Mouse (Mus musculus) B cell, adult 67 days (primary cell): ENCODE measurements around the gene Cyb561d2. TPM values are rescaled to one million over a fixed set of nuclear protein-coding genes. Genes with fewer than 3 reads are reported as not detected.

Source experiments
- total RNA-seq, 2 experiments: library from RNA; stranded (reverse); gene quantifications; 4 replicates each; pipeline ENCODE4 v1.2.4; 2023

Cyb561d2 gene
- total RNA-seq, result 10 to 100 TPM; 20.0 to 20.6 TPM

DNA sequence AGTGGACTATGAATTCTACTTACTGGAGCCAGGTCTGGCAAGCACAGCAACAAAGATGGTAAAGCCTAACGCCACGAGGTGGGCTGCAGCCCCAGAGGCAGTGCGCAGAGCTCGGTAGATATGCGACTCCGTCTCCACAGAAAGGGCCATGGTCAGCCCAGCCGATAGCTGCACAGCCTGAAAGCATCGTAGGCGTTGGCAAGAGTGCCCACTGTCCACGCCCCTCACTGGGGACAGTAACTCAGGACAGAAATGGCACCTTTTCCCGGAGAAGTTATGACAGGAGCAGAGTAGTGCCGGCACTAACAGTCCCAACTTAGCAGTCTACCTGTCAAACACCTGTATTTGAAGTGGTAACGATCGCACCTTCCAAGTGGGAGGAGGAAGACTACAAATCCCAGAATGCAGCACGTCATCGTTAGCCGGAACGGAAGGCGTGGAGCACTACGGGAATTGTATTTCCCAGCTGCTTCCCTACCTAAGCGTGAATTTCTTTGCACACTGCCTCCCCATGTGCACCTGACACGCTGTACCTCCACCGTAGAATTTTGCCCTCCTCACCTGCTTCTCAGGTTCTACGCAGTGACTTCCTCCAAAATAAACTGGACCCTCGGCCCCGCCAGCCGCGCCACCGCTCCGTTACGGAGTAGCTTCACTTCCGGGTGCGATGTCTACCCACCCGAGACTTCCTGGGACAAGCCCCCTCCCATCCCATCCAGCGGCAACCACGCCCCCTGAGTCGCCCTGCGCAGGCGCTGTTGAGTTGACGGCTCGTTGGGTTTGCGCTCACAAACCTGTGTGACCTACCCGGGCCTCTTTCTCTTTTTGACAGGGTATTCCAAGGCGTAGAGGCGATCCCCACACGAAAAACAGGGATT, at the start of gene Cyb561d2, which contains the start of gene Nprl2:
Gene Cyb561d2, minus strand, starts transcription at position 720 of the 878 bp plus-strand sequence.
Gene Nprl2, plus strand, starts transcription at position 753 of the 878 bp plus-strand sequence.

DNA sequence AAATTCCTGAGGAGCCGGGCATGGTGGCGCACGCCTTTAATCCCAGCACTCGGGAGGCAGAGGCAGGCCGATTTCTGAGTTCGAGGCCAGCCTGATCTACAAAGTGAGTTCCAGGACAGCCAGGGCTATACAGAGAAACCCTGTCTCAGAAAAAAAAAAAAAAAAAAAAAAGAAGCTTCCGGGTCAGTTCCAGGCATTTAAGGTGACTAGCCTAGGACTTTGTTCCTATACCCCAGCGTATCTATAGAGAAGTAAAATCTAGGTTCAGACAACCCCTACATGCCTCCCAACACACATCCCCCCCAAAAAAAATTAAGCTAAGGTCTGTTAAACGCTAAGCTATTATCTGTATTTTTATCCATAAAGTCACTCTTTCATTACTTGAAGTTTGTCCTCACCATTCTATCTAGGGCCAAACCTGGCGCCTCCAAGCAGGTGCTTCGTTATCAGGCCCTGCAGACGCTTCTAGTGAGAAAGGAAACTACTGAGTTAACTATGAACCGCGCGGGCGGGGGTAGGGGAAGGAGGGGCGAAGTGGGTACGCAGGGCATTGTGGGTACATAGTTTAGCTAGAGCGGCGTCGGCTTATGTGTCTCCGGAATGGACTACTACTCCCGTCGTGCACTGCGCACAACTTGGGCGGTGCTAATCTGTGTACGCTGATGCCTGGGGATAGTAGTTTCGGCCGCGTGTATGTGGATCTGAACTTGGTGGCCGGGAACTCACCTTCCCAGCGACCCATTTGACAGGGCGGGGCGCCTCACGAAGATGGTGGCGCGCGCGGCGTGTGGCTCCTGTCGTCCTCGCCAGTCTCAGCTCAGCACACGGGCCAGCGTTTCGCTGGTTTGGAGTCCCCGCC, 45.2 kb upstream of the Cyb561d2 start, which contains the start of gene Ifrd2:
Gene Ifrd2, plus strand, starts transcription at position 669 of the 859 bp plus-strand sequence.

DNA sequence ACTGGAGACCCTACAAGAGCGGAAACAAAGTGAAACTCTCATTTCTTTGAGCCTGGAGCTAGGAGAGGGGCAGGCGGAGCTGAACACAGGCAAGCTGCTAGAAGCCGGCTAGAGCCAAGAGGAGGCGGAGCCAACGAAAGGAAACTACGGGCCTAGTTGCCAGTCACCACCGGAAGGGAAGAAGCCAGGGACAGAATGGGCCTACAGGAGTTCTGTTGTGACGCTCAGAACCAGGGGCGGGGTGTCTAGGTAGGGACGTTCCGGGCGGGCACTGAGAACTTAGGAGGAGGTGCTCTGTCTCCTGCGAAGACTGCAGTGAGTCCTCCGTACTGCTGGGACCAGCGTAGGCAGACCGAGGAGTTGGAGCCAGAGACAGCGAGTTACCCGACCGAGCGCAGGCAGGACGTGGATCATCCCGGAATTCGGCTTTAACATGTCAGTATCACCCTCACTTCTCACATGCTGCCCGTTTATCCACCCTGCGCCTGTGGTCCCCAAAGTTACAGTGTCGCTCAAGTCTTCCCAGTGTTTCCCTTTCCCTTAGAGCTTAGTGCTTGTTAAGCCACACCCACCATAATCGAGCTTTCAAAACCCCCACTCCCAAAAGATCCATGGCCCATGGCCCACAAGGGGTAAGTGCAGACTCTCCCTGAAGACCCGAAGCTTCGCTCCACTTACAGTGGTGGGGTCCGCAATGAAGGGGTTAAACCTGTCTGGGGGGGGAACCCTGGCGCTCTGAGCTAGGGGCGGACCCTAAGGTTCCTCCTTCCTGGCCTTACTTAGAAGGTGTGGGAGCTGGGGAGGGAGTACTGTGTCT, 38.7 kb upstream of the Cyb561d2 start, which contains the start of gene Hyal3:
Gene Hyal3, plus strand, starts transcription at position 318 of the 817 bp plus-strand sequence.

DNA sequence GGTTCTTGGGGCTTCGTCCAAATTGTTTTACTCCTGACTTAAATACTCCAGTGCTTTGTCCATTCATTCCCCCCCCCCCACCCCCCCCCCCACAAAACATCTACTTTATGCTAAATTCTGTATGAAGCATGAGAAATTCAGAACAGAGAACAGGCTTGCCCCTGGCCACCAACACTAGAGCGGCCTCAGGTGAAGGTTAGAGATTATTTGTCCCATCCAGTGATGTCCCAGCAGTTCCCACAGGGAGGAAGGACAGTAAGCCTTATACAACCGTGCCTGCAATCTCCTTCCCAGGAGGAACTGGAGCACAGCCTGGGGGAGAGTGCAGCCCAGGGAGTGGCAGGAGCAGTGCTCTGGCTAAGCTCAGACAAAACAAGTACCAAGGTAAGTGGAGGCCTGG, 36.6 kb upstream of the Cyb561d2 start, which contains the start of gene Naa80:
Gene Naa80, plus strand, starts transcription at position 301 of the 400 bp plus-strand sequence.

DNA sequence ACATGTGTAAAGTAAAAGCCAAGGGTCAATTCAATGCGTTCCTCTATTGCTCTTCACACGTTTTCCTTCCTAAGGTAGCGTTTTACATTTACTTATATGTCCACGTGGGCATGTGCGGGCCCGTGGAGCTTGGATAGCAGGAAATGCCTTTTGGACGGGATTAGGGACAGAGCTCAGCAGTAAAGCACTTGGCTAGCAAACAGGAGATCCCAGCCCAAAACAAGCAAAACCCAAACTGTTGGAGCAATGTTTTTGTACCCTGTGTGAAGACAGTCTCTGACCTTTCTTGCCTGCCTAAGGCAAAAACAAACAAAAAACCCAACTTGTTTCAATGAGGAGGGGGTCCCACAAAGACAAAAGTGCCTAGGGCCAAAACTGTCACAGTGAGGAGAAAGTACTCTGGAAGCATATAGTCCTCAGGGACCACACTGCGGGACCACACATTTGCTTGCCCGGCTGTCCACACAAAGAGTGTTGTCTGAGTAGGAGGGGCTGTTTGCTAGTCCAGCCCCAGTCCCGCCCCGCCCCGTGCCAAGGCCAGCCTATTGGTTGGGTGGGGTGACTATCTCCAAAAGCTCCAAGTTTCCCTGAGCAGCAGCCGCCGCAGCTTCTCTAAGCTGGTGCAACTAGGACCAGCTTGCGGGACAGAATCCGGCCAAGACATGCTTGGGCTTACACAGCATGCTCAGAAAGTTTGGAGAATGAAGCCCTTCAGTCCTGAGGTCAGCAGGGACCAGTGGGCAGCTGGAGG, 34.5 kb upstream of the Cyb561d2 start, which contains the start of gene Hyal1:
Gene Hyal1, plus strand, starts transcription at position 571 of the 751 bp plus-strand sequence.

DNA sequence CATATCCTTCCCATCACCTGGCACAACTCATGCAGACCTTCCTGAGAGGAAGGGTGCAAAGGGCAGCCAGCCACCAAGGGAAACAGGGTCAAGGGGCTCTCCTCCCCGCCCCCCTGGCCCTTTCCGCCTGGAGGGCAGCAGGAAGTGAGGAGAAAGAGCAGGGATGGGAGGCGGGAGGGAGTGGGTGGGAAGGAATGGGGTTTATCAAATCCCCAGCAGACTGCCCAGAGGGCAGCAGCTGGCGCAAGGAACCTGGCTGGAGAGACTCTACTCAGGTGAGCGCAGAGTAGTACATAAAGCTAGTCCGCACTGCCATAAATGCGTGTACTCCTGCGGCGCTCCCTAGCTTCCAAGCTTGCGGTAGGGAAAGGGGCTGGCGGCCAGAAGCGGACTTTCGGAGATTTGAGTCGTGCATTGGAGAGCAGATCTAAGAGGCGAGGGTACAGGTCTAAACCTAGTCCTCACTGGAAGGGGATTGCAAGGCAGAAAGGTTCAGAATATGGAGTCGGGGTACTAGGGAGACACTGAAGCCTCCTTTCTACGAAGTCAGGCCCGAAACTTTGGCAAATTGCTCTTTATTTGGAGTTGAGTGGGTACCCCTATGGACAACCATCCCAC, 25.8 kb upstream of the Cyb561d2 start, which contains the start of gene Hyal2:
Gene Hyal2, plus strand, starts transcription at position 244 of the 618 bp plus-strand sequence.

DNA sequence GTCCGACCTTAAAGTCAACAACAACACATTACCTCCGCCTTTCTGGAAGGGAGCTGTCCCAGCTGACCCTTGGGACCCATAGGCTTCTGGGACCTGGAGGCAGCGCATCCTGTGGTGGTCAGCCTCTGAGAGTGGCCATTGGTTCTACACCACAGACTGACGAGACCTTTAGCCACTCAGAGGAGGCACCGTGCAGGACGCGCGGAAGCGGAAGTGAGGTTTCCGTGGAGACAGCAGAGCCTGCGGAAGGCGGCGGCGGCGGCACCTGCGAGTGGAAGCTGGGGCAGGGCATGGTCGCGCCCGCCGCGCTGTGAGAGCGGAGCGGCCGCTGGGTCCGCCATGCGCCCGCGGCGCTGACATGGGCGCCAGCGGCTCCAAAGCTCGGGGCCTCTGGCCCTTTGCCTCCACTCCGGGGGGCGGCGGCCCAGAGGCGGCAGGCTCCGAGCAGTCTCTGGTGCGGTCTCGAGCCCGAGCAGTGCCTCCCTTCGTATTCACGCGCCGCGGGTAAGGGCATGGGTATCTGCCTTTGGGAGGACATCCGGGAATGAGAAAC, 21.1 kb upstream of the Cyb561d2 start, which contains the start of gene Tusc2:
Gene Tusc2, plus strand, starts transcription at position 227 of the 553 bp plus-strand sequence.

DNA sequence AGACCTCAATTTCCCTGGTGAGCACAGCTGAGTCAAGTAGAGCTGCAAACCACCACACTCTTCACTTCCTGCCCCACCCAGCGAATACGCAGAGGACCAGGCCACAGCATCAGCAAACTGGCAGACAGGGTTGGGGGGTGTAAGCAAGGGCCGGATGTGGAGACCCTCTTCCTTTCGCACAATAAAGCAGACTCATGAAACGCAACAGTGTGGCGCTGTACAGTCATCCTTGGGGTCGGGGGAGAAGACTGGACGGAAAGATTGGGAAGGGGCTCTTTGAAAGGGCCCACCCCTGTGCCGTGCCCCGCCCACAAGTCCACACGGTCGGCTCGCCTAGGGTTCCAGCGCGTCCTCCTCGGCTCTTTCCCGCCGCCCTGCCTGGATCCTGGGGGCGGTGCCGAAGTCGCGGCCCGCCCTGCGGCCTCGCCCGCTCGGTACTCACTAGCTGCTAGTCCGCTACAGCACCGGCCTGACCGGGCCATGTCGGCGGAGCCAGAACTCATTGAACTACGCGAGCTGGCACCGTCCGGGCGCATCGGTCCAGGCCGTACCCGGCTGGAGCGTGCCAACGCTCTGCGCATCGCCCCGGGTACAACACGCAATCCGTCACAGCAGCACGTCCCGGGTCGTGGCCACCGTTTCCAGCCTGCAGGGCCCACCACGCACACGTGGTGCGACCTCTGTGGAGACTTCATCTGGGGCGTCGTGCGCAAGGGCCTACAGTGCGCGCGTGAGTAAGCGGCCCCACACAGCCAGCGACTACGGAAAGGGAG, 9.3 kb upstream of the Cyb561d2 start, which contains the start of gene Rassf1:
Gene Rassf1, plus strand, starts transcription at position 439 of the 773 bp plus-strand sequence.

DNA sequence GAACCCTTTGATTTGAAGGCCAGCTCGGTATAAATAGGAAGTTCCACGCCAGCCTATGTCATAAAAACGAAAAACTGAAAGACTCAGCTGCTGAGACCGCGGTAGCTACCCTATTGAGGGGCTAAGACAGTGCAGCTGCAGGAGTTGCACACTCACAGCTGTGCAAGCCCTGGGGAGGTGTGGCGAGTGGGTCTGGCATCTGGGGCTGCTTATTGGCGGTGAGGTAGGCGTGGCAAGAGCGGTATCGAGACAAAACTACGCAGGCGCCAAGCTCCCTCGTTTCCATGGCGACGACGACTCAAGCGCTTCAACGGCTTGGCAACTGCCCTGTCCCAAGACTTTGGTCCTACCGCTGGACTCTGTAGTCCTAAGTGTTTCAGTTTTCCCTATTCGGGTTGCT, 5.0 kb upstream of the Cyb561d2 start, which contains the start of gene Zmynd10:
Gene Zmynd10, plus strand, starts transcription at position 273 of the 400 bp plus-strand sequence.

DNA sequence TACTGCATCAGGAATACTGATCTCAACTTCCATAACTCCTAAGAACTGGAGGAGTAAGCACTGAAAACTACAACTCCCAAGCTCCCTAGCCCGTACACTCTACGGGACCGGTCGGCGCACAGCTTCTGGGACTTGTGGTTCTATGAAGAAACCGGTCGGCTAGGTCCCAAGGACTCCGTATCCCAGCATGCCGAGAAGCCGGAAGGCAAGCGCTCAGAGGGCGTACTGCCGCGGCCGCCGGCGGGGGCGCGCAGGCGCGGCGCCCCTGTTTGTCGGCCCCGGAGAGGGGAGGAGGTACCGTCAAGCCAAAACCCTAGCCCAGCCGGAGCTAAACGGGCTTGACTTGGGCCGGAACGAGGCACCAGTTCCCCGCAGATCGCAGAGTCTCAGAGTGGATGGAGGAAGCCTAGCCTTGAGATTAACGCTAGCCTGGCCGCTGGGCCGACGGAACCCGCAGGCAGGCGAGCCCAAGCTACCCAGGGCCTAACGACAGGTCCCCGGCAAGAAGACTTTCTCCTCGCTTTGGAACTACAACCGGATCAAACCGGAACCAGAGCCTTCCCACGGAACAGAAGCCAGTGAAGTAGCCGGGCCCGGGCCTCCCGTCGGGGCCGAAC, 8.1 kb downstream of the Cyb561d2 start, which contains the start of gene Tmem115:
Gene Tmem115, plus strand, starts transcription at position 155 of the 617 bp plus-strand sequence.

Other genes starting within 250 kb of the Cyb561d2 start
- under 1 TPM; 0.62 to 0.81 TPM for gene Cish, start 246.2 kb downstream of the Cyb561d2 start, total RNA-seq
- gene Hemk1, start 203.8 kb downstream of the Cyb561d2 start, total RNA-seq, result 10 to 100 TPM; 16.3 to 17.7 TPM
- 1 to 10 TPM in 1 of 2 experiments, under 1 TPM in 1; 0.42 to 1.3 TPM for gene 6430571L13Rik, start 201.6 kb downstream of the Cyb561d2 start, total RNA-seq
- gene Cacna2d2, start 142.6 kb downstream of the Cyb561d2 start, total RNA-seq, result 1 to 10 TPM in 1 of 2 experiments, under 1 TPM in 1; 0.74 to 1.8 TPM
- 10 to 100 TPM; 28.2 to 28.8 TPM for gene Tmem115, start 8.2 kb downstream of the Cyb561d2 start, total RNA-seq
- 10 to 100 TPM; 31.8 to 32.7 TPM for gene Nprl2, start within 50 bp of the Cyb561d2 start, total RNA-seq
- gene Zmynd10, start 5.1 kb upstream of the Cyb561d2 start, total RNA-seq, result 1 to 10 TPM in 1 of 2 experiments, not detected in 1; 1.5 TPM
- gene Rassf1, start 9.4 kb upstream of the Cyb561d2 start, total RNA-seq, result 10 to 100 TPM; 74.6 to 79.8 TPM
- 10 to 100 TPM; 23.8 to 24.1 TPM for gene Tusc2, start 21.1 kb upstream of the Cyb561d2 start, total RNA-seq
- gene Hyal2, start 25.8 kb upstream of the Cyb561d2 start, total RNA-seq, result 1 to 10 TPM; 3.6 to 5.8 TPM
- 1 to 10 TPM; 5.0 TPM for gene Hyal1, start 34.7 kb upstream of the Cyb561d2 start, total RNA-seq
- 10 to 100 TPM; 14.2 to 14.4 TPM for gene Naa80, start 36.7 kb upstream of the Cyb561d2 start, total RNA-seq
- gene Hyal3, start 38.6 kb upstream of the Cyb561d2 start, total RNA-seq, result 1 to 10 TPM; 1.3 to 1.8 TPM
- gene Ifrd2, start 45.4 kb upstream of the Cyb561d2 start, total RNA-seq, result 10 to 100 TPM; 31.0 to 32.4 TPM
- gene Sema3b, start 67.0 kb upstream of the Cyb561d2 start, total RNA-seq, result 1 to 10 TPM in 1 of 2 experiments, under 1 TPM in 1; 0.64 to 2.4 TPM
- gene Gnai2, start 93.2 kb upstream of the Cyb561d2 start, total RNA-seq, result 100 to 1,000 TPM; 627 to 649 TPM
- gene Slc38a3, start 127.3 kb upstream of the Cyb561d2 start, total RNA-seq, result not detected
- 1 to 10 TPM in 1 of 2 experiments, not detected in 1; 1.6 TPM for gene Gnat1, start 137.5 kb upstream of the Cyb561d2 start, total RNA-seq
- not detected for gene Sema3f, start 168.3 kb upstream of the Cyb561d2 start, total RNA-seq
- 100 to 1,000 TPM; 397 to 424 TPM for gene Rbm5, start 228.8 kb upstream of the Cyb561d2 start, total RNA-seq